In genomic region chr1:133397483-133398237, GRCm38 (mm10) we compare ENCODE assay signal across 8 mouse cellular contexts. TPM values are rescaled to one million over a fixed set of nuclear protein-coding genes. Genes with fewer than 3 reads are reported as not detected.
DNase-seq lines count a peak whose midpoint lies in the region; ATAC-seq and TF ChIP-seq lines count a peak whose summit lies in the region.
"Had no signal": no experiment of that assay in that cellular context is flagged by ENCODE, and none has a peak within 500 bp of the region (broad histone marks: within the 10 kb centered on the region; RNA-seq: fewer than 3 reads in every experiment).

No protein-coding gene starts in this region.

- H3K27ac ChIP-seq in bone marrow, adult 2 months (ENCODE audit: control insufficient read depth, insufficient read depth, low read depth, low read length, poor library complexity): peak overlapping the region; percentile 36; the same call in 1 of the 2 replicates
- peak overlapping the region; percentile 75 for H3K27ac ChIP-seq in embryonic facial prominence, embryonic 13.5 days
- peak overlapping the region; percentile 96 for H3K27ac ChIP-seq in hindbrain, embryonic 11.5 days (ENCODE audit: low read depth, low read length)
- H3K27ac ChIP-seq in lung, embryonic 14.5 days (ENCODE audit: low read depth): peak overlapping the region; percentile 76
- peak overlapping the region; percentile 8 for H3K27ac ChIP-seq in stomach, embryonic 15.5 days

- no peak overlapping the region for H3K4me3 ChIP-seq in bone marrow, adult 2 months (replicated peaks; ENCODE audit: control insufficient read depth, low read depth, low read length)
- H3K4me3 ChIP-seq in embryonic facial prominence, embryonic 13.5 days: no peak overlapping the region
- H3K4me3 ChIP-seq in hindbrain, embryonic 11.5 days (ENCODE audit: low read depth, low read length): no peak overlapping the region
- H3K4me3 ChIP-seq in lung, embryonic 14.5 days (ENCODE audit: low read depth, low read length): no peak overlapping the region
- no peak overlapping the region for H3K4me3 ChIP-seq in stomach, embryonic 15.5 days (replicated peaks)
- H3K4me3 ChIP-seq: megakaryocyte, embryonic 14.5 days had no signal

- 43% methylated on average over 17 of the region's 17 CpGs for WGBS in bone marrow, adult 2 months
- 19% methylated on average over 17 of the region's 17 CpGs for WGBS in embryonic facial prominence, embryonic 13.5 days
- WGBS in hindbrain, embryonic 11.5 days: 4% methylated on average over 17 of the region's 17 CpGs
- 22% methylated on average over 17 of the region's 17 CpGs for WGBS in lung, embryonic 14.5 days
- 25% methylated on average over 17 of the region's 17 CpGs for WGBS in stomach, embryonic 15.5 days

- no peaks in the 10 kb centered on the region; the same call in 1 of the 2 replicates for H3K4me1 ChIP-seq in bone marrow, adult 2 months (ENCODE audit: control insufficient read depth, insufficient read depth, low read length)
- H3K4me1 ChIP-seq in embryonic facial prominence, embryonic 13.5 days: peaks cover 12% of the 10 kb centered on the region
- H3K4me1 ChIP-seq in hindbrain, embryonic 11.5 days (replicated peaks; ENCODE audit: control insufficient read depth, insufficient read depth, low read length): peaks cover 12% of the 10 kb centered on the region
- no peaks in the 10 kb centered on the region for H3K4me1 ChIP-seq in lung, embryonic 14.5 days (ENCODE audit: insufficient read depth)
- H3K4me1 ChIP-seq in stomach, embryonic 15.5 days: peaks cover 11% of the 10 kb centered on the region; the same call in 1 of the 2 replicates

- peak overlapping the region; percentile 34 for H3K4me2 ChIP-seq in embryonic facial prominence, embryonic 13.5 days
- H3K4me2 ChIP-seq in hindbrain, embryonic 11.5 days (replicated peaks; ENCODE audit: low read depth, low read length): peak overlapping the region; percentile 24
- H3K4me2 ChIP-seq in lung, embryonic 14.5 days: no peak overlapping the region
- no peak overlapping the region for H3K4me2 ChIP-seq in stomach, embryonic 15.5 days

- peak; percentile 78 for DNase-seq in hindbrain, embryonic 11.5 days (ENCODE audit: low spot score)
- DNase-seq in lung, embryonic 14.5 days: peak; percentile 63
- no peak for DNase-seq in urinary bladder, postnatal 25 days (ENCODE audit: low spot score)
- no peak for DNase-seq in right cerebral cortex, postnatal 14 days

- no peak for TF ChIP-seq CTCF in bone marrow, adult 2 months (IDR thresholded peaks at IDR 0.05; ENCODE audit: control insufficient read depth, insufficient read depth, low read length)
- no peak for TF ChIP-seq CTCF in lung, embryonic 14.5 days (IDR thresholded peaks at IDR 0.05; ENCODE audit: low read depth)

- H3K9me3 ChIP-seq in embryonic facial prominence, embryonic 13.5 days: no peaks in the 10 kb centered on the region
- no peaks in the 10 kb centered on the region for H3K9me3 ChIP-seq in hindbrain, embryonic 11.5 days (ENCODE audit: control insufficient read depth, low read length)
- H3K9me3 ChIP-seq in lung, embryonic 14.5 days (ENCODE audit: low read depth, low read length): no peaks in the 10 kb centered on the region
- H3K9me3 ChIP-seq in stomach, embryonic 15.5 days: no peaks in the 10 kb centered on the region
- H3K9me3 ChIP-seq: megakaryocyte, embryonic 14.5 days had no signal

- TF ChIP-seq POLR2A in bone marrow, adult 2 months (IDR thresholded peaks at IDR 0.05; ENCODE audit: borderline replicate concordance, control insufficient read depth, low read depth, low read length): no peak

- peak overlapping the region; percentile 55 for H3K9ac ChIP-seq in embryonic facial prominence, embryonic 13.5 days
- H3K9ac ChIP-seq in hindbrain, embryonic 11.5 days (ENCODE audit: low read depth, low read length): peak overlapping the region; percentile 50
- H3K9ac ChIP-seq in lung, embryonic 14.5 days: peak overlapping the region; percentile 11; the same call in 1 of the 2 replicates
- no peak overlapping the region for H3K9ac ChIP-seq in stomach, embryonic 15.5 days

- H3K36me3 ChIP-seq in embryonic facial prominence, embryonic 13.5 days: no peaks in the 10 kb centered on the region
- 0 out of 2 replicates have a peak, but pooled peaks cover 2% of the 10 kb centered on the region for H3K36me3 ChIP-seq in hindbrain, embryonic 11.5 days (ENCODE audit: control insufficient read depth, insufficient read depth, low read length)
- no peaks in the 10 kb centered on the region for H3K36me3 ChIP-seq in lung, embryonic 14.5 days (ENCODE audit: insufficient read depth)
- no peaks in the 10 kb centered on the region for H3K36me3 ChIP-seq in stomach, embryonic 15.5 days

- no peak for ATAC-seq in embryonic facial prominence, embryonic 13.5 days (ENCODE audit: insufficient number of reproducible peaks, insufficient read depth, low FRiP score, low TSS enrichment, low read depth)
- ATAC-seq in hindbrain, embryonic 11.5 days (ENCODE audit: low FRiP score): peak; percentile 82
- peak; percentile 59; the same call in 1 of the 2 replicates for ATAC-seq in lung, embryonic 14.5 days (ENCODE audit: insufficient read depth)
- ATAC-seq in stomach, embryonic 15.5 days (ENCODE audit: insufficient read depth, low FRiP score, low read depth): 0 out of 2 replicates have a peak, but pooled peaks have one; percentile 20

- no peaks in the 10 kb centered on the region for H3K27me3 ChIP-seq in embryonic facial prominence, embryonic 13.5 days
- H3K27me3 ChIP-seq in hindbrain, embryonic 11.5 days (ENCODE audit: control insufficient read depth, insufficient read depth, low read length): no peaks in the 10 kb centered on the region
- no peaks in the 10 kb centered on the region for H3K27me3 ChIP-seq in lung, embryonic 14.5 days (ENCODE audit: insufficient read depth, low read length)
- H3K27me3 ChIP-seq in stomach, embryonic 15.5 days (replicated peaks): no peaks in the 10 kb centered on the region

RNA-seq across cellular contexts. Expression of gene Sox13, which starts 26.5 kb away (rescaled TPM):
- 1.1 and 3.1 TPM in 2 replicates for polyA plus RNA-seq in bone marrow, adult 2 months (2011; ENCODE audit: insufficient read depth, insufficient read length, low replicate concordance, missing spikeins)
- polyA plus RNA-seq in embryonic facial prominence, embryonic 13.5 days (2015; fragmentation: Nextera tagmentation; extraction: Ambion mirVana): 5.2 and 7.3 TPM in 2 replicates
- 12.5 and 15.9 TPM in 2 replicates for polyA plus RNA-seq in hindbrain, embryonic 11.5 days (2014; fragmentation: Nextera tagmentation; extraction: Ambion mirVana)
- 7.8 and 9.4 TPM in 2 replicates for polyA plus RNA-seq in lung, embryonic 14.5 days (2014; fragmentation: Nextera tagmentation; extraction: Ambion mirVana)
- polyA plus RNA-seq in stomach, embryonic 15.5 days (2015; fragmentation: Nextera tagmentation; extraction: Ambion mirVana): 6.8 and 7.9 TPM in 2 replicates

RNA-seq across cellular contexts. Expression of gene Etnk2, which starts 34.3 kb away (rescaled TPM):
- polyA plus RNA-seq in bone marrow, adult 2 months (2011; ENCODE audit: insufficient read depth, insufficient read length, low replicate concordance, missing spikeins): 1.3 TPM in 1 of 2 replicates, not detected in the other
- 2.8 and 3.2 TPM in 2 replicates for polyA plus RNA-seq in embryonic facial prominence, embryonic 13.5 days (2015; fragmentation: Nextera tagmentation; extraction: Ambion mirVana)
- polyA plus RNA-seq in hindbrain, embryonic 11.5 days (2014; fragmentation: Nextera tagmentation; extraction: Ambion mirVana): 2.9 and 3.1 TPM in 2 replicates
- polyA plus RNA-seq in lung, embryonic 14.5 days (2014; fragmentation: Nextera tagmentation; extraction: Ambion mirVana): 2.8 and 3.7 TPM in 2 replicates
- polyA plus RNA-seq in stomach, embryonic 15.5 days (2015; fragmentation: Nextera tagmentation; extraction: Ambion mirVana): 4.0 and 6.4 TPM in 2 replicates

RNA-seq across cellular contexts. Expression of gene Ren1, which starts 47.4 kb away (rescaled TPM):
- not detected in 2 replicates for polyA plus RNA-seq in bone marrow, adult 2 months (2011; ENCODE audit: insufficient read depth, insufficient read length, low replicate concordance, missing spikeins)
- 0.25 TPM in 1 of 2 replicates, not detected in the other for polyA plus RNA-seq in embryonic facial prominence, embryonic 13.5 days (2015; fragmentation: Nextera tagmentation; extraction: Ambion mirVana)
- 0.70 and 1.2 TPM in 2 replicates for polyA plus RNA-seq in hindbrain, embryonic 11.5 days (2014; fragmentation: Nextera tagmentation; extraction: Ambion mirVana)
- 0.80 and 0.86 TPM in 2 replicates for polyA plus RNA-seq in lung, embryonic 14.5 days (2014; fragmentation: Nextera tagmentation; extraction: Ambion mirVana)
- polyA plus RNA-seq in stomach, embryonic 15.5 days (2015; fragmentation: Nextera tagmentation; extraction: Ambion mirVana): 2.6 and 2.8 TPM in 2 replicates

Comparison
In these comparisons a context has a peak if more than half of its experiments do, and no peak if none do; other contexts are left out.
1. H3K27ac ChIP-seq: peak in every context shown above with its lines; median percentile 96 in hindbrain, embryonic 11.5 days; 76 in lung, embryonic 14.5 days; 75 in embryonic facial prominence, embryonic 13.5 days; 36 in bone marrow, adult 2 months; 8 in stomach, embryonic 15.5 days.
2. H3K4me2 ChIP-seq: peak in embryonic facial prominence, embryonic 13.5 days (single experiment) and hindbrain, embryonic 11.5 days (single experiment); none in lung, embryonic 14.5 days (single experiment) and stomach, embryonic 15.5 days (single experiment).
3. DNase-seq: peak in hindbrain, embryonic 11.5 days (single experiment) and lung, embryonic 14.5 days (single experiment); none in urinary bladder, postnatal 25 days (single experiment) and right cerebral cortex, postnatal 14 days (single experiment).